Mouse (Mus musculus): ENCODE data around the gene Ggt1. TPM values are rescaled to one million over a fixed set of nuclear protein-coding genes. Genes with fewer than 3 reads are reported as not detected.

The Ggt1 gene
- polyA plus RNA-seq, 1 experiment from 2014 or later, result 1.9 TPM

DNA sequence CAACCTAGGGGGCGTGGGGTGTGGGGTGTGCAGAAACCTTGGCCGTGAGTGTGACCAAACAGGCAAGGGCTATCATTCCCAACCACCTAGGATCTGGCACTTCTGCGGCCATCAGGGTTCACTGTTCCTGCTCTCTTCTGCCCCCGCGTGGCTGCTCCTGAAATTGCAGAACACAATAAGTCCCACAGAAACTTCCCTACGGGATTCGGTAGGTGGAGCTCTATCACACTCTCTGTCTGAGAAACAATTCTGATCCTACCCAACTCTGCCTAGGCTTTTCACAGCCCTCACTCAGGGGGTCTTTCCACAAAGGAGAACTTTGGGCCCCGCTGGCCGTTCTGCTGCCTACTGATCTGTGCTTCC, 74.3 kb downstream of the Ggt1 start:
- Histone ChIP-seq H3K4me1 (ENCODE audit: insufficient read depth) (no peaks in the 10 kb centered on the region), H3K27me3 (ENCODE audit: insufficient read depth, low read length) (no peaks in the 10 kb centered on the region), H3K9me3 (ENCODE audit: low read depth, low read length) (no peaks in the 10 kb centered on the region), H3K4me3 (ENCODE audit: low read depth, low read length) (no peak overlapping the region), H3K36me3 (ENCODE audit: insufficient read depth) (no peaks in the 10 kb centered on the region), H3K27ac (ENCODE audit: low read depth) (no peak overlapping the region), H3K4me2 (no peak overlapping the region), H3K9ac (no peak overlapping the region)
- ATAC-seq (ENCODE audit: insufficient read depth) (no peak), DNase-seq (peak; percentile 91)
- 4% methylated on average over 9 of the region's 9 CpGs for WGBS
- peak; percentile 96 for TF ChIP-seq CTCF (IDR thresholded peaks at IDR 0.05; ENCODE audit: low read depth)

Other genes starting within 250 kb of the Ggt1 start
- gene Adora2a, start 244.7 kb upstream of the Ggt1 start, polyA plus RNA-seq (2014; fragmentation: Nextera tagmentation; extraction: Ambion mirVana), result 7.3 and 8.0 TPM in 2 replicates
- 0.17 and 0.76 TPM in 2 replicates for gene Upb1, start 160.5 kb upstream of the Ggt1 start, polyA plus RNA-seq (2014; fragmentation: Nextera tagmentation; extraction: Ambion mirVana)
- 188 and 202 TPM in 2 replicates for gene Snrpd3, start 44.1 kb upstream of the Ggt1 start, polyA plus RNA-seq (2014; fragmentation: Nextera tagmentation; extraction: Ambion mirVana)
- 30.8 and 32.6 TPM in 2 replicates for gene Gucd1, start 43.6 kb upstream of the Ggt1 start, polyA plus RNA-seq (2014; fragmentation: Nextera tagmentation; extraction: Ambion mirVana)
- 0.50 and 0.69 TPM in 2 replicates for gene Lrrc75b, start 1.3 kb upstream of the Ggt1 start, polyA plus RNA-seq (2014; fragmentation: Nextera tagmentation; extraction: Ambion mirVana)
- gene Ggt5, start 27.7 kb downstream of the Ggt1 start, polyA plus RNA-seq (2014; fragmentation: Nextera tagmentation; extraction: Ambion mirVana), result 0.43 and 0.71 TPM in 2 replicates
- 5.8 and 5.9 TPM in 2 replicates for gene Susd2, start 82.4 kb downstream of the Ggt1 start, polyA plus RNA-seq (2014; fragmentation: Nextera tagmentation; extraction: Ambion mirVana)
- gene Cabin1, start 202.7 kb downstream of the Ggt1 start, polyA plus RNA-seq (2014; fragmentation: Nextera tagmentation; extraction: Ambion mirVana), result 41.1 and 50.0 TPM in 2 replicates
- gene Ddt, start 211.8 kb downstream of the Ggt1 start, polyA plus RNA-seq (2014; fragmentation: Nextera tagmentation; extraction: Ambion mirVana), result 61.6 and 71.6 TPM in 2 replicates
- not detected in 2 replicates for gene Gm20441, start 219.3 kb downstream of the Ggt1 start, polyA plus RNA-seq (2014; fragmentation: Nextera tagmentation; extraction: Ambion mirVana)
- 18.9 and 19.8 TPM in 2 replicates for gene Gstt3, start 219.8 kb downstream of the Ggt1 start, polyA plus RNA-seq (2014; fragmentation: Nextera tagmentation; extraction: Ambion mirVana)
- 23.5 and 24.8 TPM in 2 replicates for gene Gstt1, start 237.0 kb downstream of the Ggt1 start, polyA plus RNA-seq (2014; fragmentation: Nextera tagmentation; extraction: Ambion mirVana)

All from lung, embryonic 14.5 days (tissue).